Mouse (Mus musculus): ENCODE measurements at regions not wholly inside any gene's neighbourhood (a gene's known extent, or its start where the extent isn't known, plus 50 kb on each side); places are given as distances from the start of the nearest gene placed in this dataset.

DNA sequence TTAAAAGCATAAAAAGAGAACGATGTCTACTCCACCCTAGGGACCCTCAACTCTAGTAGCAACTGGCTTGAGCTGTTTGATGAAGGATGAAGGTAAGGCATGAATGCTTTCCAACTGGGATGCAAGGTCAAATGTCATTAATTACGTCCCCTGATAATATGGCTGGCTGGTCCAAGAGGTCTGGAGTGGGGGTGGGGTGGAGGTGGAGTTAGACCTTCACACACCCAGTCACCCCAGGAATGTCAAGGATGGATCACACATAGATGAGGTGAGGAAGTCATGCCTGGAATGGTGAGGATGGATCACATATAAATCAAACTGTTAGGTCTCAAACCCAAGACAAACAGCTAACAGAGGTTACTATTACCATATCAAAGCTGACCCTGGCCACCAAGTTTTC, 177.2 kb upstream of the Jmjd1c start:
- Histone ChIP-seq H3K9me3 (ENCODE audit: control insufficient read depth, low read length) (no peaks in the 10 kb centered on the region), H3K4me1 (ENCODE audit: control insufficient read depth, insufficient read depth, low read length) (peaks cover 33% of the 10 kb centered on the region), H3K4me2 (ENCODE audit: low read depth, low read length) (no peak overlapping the region), H3K9ac (ENCODE audit: low read depth, low read length) (no peak overlapping the region), H3K27ac (ENCODE audit: low read length) (no peak overlapping the region), H3K36me3 (ENCODE audit: control insufficient read depth, insufficient read depth, low read length) (no peaks in the 10 kb centered on the region), H3K4me3 (ENCODE audit: low read length) (no peak overlapping the region), H3K27me3 (replicated peaks; ENCODE audit: control insufficient read depth, insufficient read depth, low read length) (no peaks in the 10 kb centered on the region)
- WGBS, result 83% methylated on average over 2 of the region's 2 CpGs
- ATAC-seq, result no peak

DNA sequence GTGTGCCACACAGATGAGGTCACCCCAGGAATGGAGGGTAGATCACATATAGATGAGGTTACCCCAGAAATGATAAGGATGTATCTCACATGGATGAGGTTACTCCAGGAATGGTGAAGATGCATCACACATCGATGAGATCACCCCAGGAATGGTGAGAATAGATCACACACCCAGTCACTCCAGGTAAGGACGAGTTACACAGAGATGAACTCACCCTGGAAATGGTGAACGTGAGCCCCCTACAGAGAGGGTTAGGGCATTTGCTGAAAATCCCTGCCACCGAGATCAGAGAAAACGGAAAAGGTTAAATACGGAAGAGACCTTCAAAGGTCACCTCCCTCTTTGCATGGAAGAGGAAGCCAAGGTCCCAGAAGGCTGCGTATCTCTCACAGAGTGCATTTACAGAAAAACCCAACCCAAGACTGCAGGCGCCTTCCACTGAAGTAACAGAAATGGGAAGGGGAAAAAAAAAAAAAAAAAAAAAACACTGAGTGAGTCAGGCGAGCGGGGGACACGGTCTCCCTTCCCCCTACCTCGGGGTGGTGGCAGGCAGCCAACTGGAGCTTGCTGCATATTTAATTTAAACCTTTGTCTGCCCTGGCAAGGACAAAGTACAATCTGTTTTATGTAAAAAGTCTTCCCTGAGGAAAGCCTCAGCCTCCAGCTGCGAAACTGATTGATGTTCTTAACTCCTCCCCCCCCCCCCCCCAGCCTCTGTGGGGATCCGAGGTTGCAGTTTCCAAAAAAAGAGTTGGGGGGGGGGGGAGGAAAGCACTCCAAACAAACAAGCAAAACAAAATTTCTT, 175.8 kb upstream of the Jmjd1c start:
- H3K27me3 ChIP-seq (replicated peaks; ENCODE audit: control insufficient read depth, insufficient read depth, low read length), result no peaks in the 10 kb centered on the region
- H3K27ac ChIP-seq (ENCODE audit: low read length), result peak overlapping the region; percentile 85
- H3K9me3 ChIP-seq (ENCODE audit: control insufficient read depth, low read length), result no peaks in the 10 kb centered on the region
- ATAC-seq, result peak; percentile 49
- H3K9ac ChIP-seq (ENCODE audit: low read depth, low read length), result peak overlapping the region; percentile 27
- H3K4me3 ChIP-seq (ENCODE audit: low read length), result peak overlapping the region; percentile 7
- H3K36me3 ChIP-seq (ENCODE audit: control insufficient read depth, insufficient read depth, low read length), result no peaks in the 10 kb centered on the region
- H3K4me2 ChIP-seq (ENCODE audit: low read depth, low read length), result peak overlapping the region; percentile 43
- 2% methylated on average over 13 of the region's 14 CpGs for WGBS
- H3K4me1 ChIP-seq (ENCODE audit: control insufficient read depth, insufficient read depth, low read length), result peaks cover 29% of the 10 kb centered on the region

DNA sequence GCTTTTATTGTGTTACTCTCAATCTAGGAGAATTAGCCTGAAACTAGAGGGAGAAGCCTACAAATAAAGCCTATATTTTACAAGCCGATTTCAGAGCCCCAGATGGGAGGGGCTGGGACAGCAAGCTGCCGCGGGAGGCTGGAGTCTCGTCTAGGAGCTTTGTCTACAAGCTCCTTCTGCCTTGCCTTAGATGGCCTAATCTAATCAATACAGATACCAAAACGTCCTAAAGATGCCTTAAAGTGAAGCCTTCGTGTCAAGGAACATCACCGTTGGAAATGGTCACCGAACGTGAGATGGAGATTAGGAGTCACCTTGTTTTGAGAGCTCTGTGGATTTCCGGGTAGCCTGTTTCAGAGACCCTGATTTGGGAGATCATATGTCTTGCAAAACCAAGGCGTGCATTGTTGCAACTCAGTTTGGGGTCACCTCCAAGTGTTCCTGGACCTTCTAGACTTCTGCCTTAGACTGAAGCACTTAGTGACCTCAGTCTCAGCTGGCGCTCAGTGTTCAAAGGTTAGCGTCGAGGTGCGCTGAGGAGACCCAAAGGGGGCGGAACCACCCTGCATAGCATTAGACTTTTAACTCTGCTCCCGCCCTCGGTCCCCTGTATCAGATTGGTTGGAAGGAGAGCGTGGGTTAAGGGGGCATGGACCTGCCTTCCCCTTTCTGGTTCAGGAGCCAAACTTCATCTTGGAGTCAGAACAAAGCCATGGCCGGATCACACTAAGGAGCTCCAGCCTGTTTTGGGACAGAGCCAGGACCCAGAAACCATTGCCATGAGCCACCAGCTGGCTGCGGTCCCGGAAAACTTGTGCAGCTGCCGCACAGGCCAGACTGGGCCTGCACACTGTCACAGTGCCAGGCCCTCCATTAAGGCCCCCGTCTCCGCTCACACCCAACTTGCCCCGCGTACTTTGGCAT, 174.9 kb upstream of the Jmjd1c start:
- H3K4me1 ChIP-seq (ENCODE audit: control insufficient read depth, insufficient read depth, low read length), result peaks cover 29% of the 10 kb centered on the region
- no peaks in the 10 kb centered on the region for H3K27me3 ChIP-seq (replicated peaks; ENCODE audit: control insufficient read depth, insufficient read depth, low read length)
- no peaks in the 10 kb centered on the region for H3K36me3 ChIP-seq (ENCODE audit: control insufficient read depth, insufficient read depth, low read length)
- H3K9ac ChIP-seq (ENCODE audit: low read depth, low read length), result peak overlapping the region; percentile 27
- peak overlapping the region; percentile 43 for H3K4me2 ChIP-seq (ENCODE audit: low read depth, low read length)
- H3K9me3 ChIP-seq (ENCODE audit: control insufficient read depth, low read length), result no peaks in the 10 kb centered on the region
- peak overlapping the region; percentile 7 for H3K4me3 ChIP-seq (ENCODE audit: low read length)
- WGBS, result 8% methylated on average over 27 of the region's 27 CpGs
- peak overlapping the region; percentile 85 for H3K27ac ChIP-seq (ENCODE audit: low read length)
- ATAC-seq, result peak; percentile 81

DNA sequence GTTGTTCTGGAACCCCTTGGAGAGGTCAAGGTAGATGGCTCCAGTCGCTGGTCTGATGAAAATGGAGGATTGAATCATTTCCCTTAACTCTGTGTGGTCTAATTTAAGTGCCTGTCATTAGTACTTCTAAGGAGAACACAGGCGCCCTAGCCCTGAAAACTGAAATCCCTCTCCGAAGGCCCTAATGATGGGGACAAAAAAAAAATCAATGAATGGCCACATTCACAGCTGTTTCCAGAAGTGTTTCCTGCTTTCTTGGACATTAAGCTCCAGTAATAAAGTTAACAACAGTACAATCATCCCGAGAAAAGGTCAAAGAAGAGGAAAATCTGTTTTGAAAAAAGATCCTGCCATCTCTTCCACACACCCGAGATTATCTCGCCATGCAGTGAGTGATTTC, 174.1 kb upstream of the Jmjd1c start:
- Histone ChIP-seq H3K36me3 (ENCODE audit: control insufficient read depth, insufficient read depth, low read length) (no peaks in the 10 kb centered on the region), H3K4me1 (ENCODE audit: control insufficient read depth, insufficient read depth, low read length) (peaks cover 29% of the 10 kb centered on the region), H3K4me3 (ENCODE audit: low read length) (no peak overlapping the region), H3K27ac (ENCODE audit: low read length) (peak overlapping the region; percentile 85), H3K9ac (ENCODE audit: low read depth, low read length) (peak overlapping the region; percentile 27), H3K9me3 (ENCODE audit: control insufficient read depth, low read length) (no peaks in the 10 kb centered on the region), H3K4me2 (ENCODE audit: low read depth, low read length) (peak overlapping the region; percentile 43), H3K27me3 (replicated peaks; ENCODE audit: control insufficient read depth, insufficient read depth, low read length) (no peaks in the 10 kb centered on the region)
- no peak; the same call in 1 of the 2 replicates for ATAC-seq
- WGBS, result 14% methylated on average over 6 of the region's 6 CpGs

DNA sequence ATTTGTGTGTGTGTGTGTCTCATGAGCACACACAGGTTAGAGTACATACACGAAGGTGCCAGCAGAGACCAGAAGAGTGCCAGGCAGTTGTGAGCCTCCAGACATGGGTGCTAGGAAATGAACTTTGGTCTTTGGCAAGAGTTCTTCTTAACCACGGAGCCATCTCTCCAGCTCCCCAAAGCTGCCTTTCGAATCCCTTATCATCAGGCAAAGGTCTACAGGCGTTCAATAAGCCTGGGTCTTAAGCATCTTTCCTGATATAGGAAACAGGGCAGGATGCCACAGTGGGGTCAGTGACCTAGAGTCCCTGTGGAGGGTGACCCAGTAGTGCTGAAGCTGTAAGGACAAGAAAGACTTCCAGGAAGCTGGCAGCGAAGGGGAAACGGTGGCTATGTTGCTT, 173.6 kb upstream of the Jmjd1c start:
- peak overlapping the region; percentile 21; the same call in 1 of the 2 replicates for H3K4me2 ChIP-seq (ENCODE audit: low read depth, low read length)
- no peaks in the 10 kb centered on the region for H3K36me3 ChIP-seq (ENCODE audit: control insufficient read depth, insufficient read depth, low read length)
- H3K27ac ChIP-seq (ENCODE audit: low read length), result peak overlapping the region; percentile 85
- H3K9me3 ChIP-seq (ENCODE audit: control insufficient read depth, low read length), result no peaks in the 10 kb centered on the region
- H3K4me3 ChIP-seq (ENCODE audit: low read length), result no peak overlapping the region
- H3K27me3 ChIP-seq (replicated peaks; ENCODE audit: control insufficient read depth, insufficient read depth, low read length), result no peaks in the 10 kb centered on the region
- 57% methylated on average over 6 of the region's 6 CpGs for WGBS
- peaks cover 29% of the 10 kb centered on the region for H3K4me1 ChIP-seq (ENCODE audit: control insufficient read depth, insufficient read depth, low read length)
- no peak; the same call in 1 of the 2 replicates for ATAC-seq
- no peak overlapping the region for H3K9ac ChIP-seq (ENCODE audit: low read depth, low read length)

DNA sequence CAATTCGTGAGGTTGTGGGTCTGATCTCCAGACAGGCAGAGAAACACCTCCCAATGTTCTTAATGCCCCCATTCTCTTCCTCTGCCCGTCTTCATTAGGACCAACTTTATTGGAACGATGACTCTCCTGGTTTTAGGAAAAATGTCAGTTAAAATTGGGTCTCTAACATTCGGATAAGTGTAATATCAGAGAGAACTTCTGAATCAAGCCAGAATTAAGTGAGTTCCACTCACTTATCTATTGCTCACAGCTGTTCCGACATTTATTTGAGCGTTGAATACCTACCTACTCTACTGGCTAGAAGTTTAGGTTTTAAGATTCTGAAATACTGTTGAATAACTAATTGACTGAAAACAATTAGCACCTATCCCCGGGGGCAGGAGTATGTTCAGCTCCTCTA, 172.0 kb upstream of the Jmjd1c start:
- no peaks in the 10 kb centered on the region for H3K9me3 ChIP-seq (ENCODE audit: control insufficient read depth, low read length)
- H3K4me1 ChIP-seq (ENCODE audit: control insufficient read depth, insufficient read depth, low read length), result peaks cover 37% of the 10 kb centered on the region
- no peak overlapping the region for H3K4me2 ChIP-seq (ENCODE audit: low read depth, low read length)
- WGBS, result 89% methylated on average over 7 of the region's 7 CpGs
- no peaks in the 10 kb centered on the region for H3K36me3 ChIP-seq (ENCODE audit: control insufficient read depth, insufficient read depth, low read length)
- H3K4me3 ChIP-seq (ENCODE audit: low read length), result no peak overlapping the region
- H3K27me3 ChIP-seq (replicated peaks; ENCODE audit: control insufficient read depth, insufficient read depth, low read length), result no peaks in the 10 kb centered on the region
- H3K9ac ChIP-seq (ENCODE audit: low read depth, low read length), result no peak overlapping the region
- no peak overlapping the region for H3K27ac ChIP-seq (ENCODE audit: low read length)
- ATAC-seq, result no peak

DNA sequence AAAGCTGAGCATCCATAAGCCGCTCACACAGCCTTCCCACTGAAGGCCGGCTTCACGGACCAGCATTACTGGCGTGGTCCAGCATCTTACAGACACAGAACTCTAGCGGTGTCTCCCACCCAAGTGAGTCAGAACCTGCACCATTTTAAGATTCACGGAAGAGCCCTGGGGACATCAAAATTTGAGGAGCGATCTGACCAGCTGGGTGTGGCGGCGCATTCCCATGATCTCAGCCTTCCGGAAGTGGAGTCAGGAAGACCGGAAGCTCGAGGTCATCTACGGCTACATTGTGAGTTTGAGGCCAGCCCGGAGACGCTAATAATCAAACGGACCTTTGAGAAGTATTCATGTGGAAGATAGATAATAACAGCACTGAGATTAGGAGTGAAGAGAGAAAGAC, 171.5 kb upstream of the Jmjd1c start:
- peaks cover 38% of the 10 kb centered on the region for H3K4me1 ChIP-seq (ENCODE audit: control insufficient read depth, insufficient read depth, low read length)
- H3K9ac ChIP-seq (ENCODE audit: low read depth, low read length), result no peak overlapping the region
- no peak overlapping the region for H3K4me2 ChIP-seq (ENCODE audit: low read depth, low read length)
- no peaks in the 10 kb centered on the region for H3K27me3 ChIP-seq (replicated peaks; ENCODE audit: control insufficient read depth, insufficient read depth, low read length)
- H3K4me3 ChIP-seq (ENCODE audit: low read length), result no peak overlapping the region
- no peak overlapping the region for H3K27ac ChIP-seq (ENCODE audit: low read length)
- H3K9me3 ChIP-seq (ENCODE audit: control insufficient read depth, low read length), result no peaks in the 10 kb centered on the region
- WGBS, result 90% methylated on average over 16 of the region's 16 CpGs
- ATAC-seq, result no peak
- H3K36me3 ChIP-seq (ENCODE audit: control insufficient read depth, insufficient read depth, low read length), result no peaks in the 10 kb centered on the region

DNA sequence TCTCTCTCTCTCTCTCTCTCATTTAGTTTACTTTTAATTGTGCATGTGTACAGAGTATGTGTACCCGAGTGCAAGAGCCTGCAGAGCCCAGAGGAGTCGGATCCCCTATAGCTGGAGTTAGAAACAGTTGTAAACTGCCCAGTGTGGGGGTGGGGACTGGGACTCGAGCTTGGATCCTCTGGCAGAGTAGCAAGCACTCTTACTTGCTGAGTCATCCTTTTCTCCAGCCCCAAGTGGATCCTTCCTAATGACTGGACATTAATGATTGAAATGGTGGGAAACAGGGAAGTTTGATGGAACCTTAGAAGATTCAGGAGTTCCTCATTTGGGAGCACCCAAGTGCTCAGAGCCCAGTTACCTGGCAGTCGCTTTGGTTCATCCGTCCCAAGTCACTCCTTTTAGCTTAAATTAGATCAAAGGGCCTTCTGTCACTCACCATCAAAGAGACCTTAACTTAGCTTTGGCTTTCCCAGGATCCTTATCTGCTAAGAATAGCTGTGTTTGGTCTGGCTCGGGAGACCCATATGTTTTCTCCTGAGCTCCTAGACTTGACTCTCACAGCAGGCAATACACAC, 170.3 kb upstream of the Jmjd1c start:
- Histone ChIP-seq H3K27ac (ENCODE audit: low read length) (no peak overlapping the region), H3K4me1 (ENCODE audit: control insufficient read depth, insufficient read depth, low read length) (peaks cover 32% of the 10 kb centered on the region), H3K4me3 (ENCODE audit: low read length) (no peak overlapping the region), H3K9me3 (ENCODE audit: control insufficient read depth, low read length) (no peaks in the 10 kb centered on the region), H3K4me2 (ENCODE audit: low read depth, low read length) (no peak overlapping the region), H3K27me3 (replicated peaks; ENCODE audit: control insufficient read depth, insufficient read depth, low read length) (no peaks in the 10 kb centered on the region), H3K9ac (ENCODE audit: low read depth, low read length) (no peak overlapping the region), H3K36me3 (ENCODE audit: control insufficient read depth, insufficient read depth, low read length) (no peaks in the 10 kb centered on the region)
- no peak for ATAC-seq
- WGBS, result 42% methylated on average over 6 of the region's 6 CpGs

DNA sequence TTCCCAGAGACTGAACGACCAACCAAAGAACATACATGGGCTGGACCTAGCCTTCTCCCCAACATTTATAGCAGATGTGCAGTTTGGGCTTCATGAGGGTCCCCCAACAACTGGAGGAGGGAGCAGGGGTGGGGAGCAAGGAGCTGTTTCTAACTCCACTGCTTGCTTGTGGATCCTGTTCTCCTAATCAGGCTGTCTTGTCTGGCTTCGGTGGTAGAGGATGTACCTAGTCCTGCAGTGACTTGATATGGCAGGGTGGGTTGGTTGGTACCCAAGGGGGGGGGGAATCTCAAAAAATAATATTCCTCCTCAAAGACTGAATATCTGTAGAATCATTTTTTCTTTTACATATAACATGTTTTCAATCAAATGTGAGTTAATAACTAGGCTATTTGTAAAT, 168.3 kb upstream of the Jmjd1c start:
- WGBS, result 83% methylated on average over 2 of the region's 2 CpGs
- H3K9me3 ChIP-seq (ENCODE audit: control insufficient read depth, low read length), result no peaks in the 10 kb centered on the region
- H3K4me3 ChIP-seq (ENCODE audit: low read length), result no peak overlapping the region
- no peak overlapping the region for H3K9ac ChIP-seq (ENCODE audit: low read depth, low read length)
- H3K27ac ChIP-seq (ENCODE audit: low read length), result no peak overlapping the region
- no peak for ATAC-seq
- H3K4me2 ChIP-seq (ENCODE audit: low read depth, low read length), result no peak overlapping the region
- no peaks in the 10 kb centered on the region for H3K27me3 ChIP-seq (replicated peaks; ENCODE audit: control insufficient read depth, insufficient read depth, low read length)
- H3K36me3 ChIP-seq (ENCODE audit: control insufficient read depth, insufficient read depth, low read length), result no peaks in the 10 kb centered on the region
- peaks cover 12% of the 10 kb centered on the region for H3K4me1 ChIP-seq (ENCODE audit: control insufficient read depth, insufficient read depth, low read length)

Data from intestine, embryonic 16.5 days (tissue).